Mouse (Mus musculus): ENCODE data around the gene Ndufaf8. TPM values are rescaled to one million over a fixed set of nuclear protein-coding genes. Genes with fewer than 3 reads are reported as not detected.

Ndufaf8 gene
- total and polyA plus RNA-seq, 2 experiments from 2014 or later: 16.7 to 58.1 TPM

DNA sequence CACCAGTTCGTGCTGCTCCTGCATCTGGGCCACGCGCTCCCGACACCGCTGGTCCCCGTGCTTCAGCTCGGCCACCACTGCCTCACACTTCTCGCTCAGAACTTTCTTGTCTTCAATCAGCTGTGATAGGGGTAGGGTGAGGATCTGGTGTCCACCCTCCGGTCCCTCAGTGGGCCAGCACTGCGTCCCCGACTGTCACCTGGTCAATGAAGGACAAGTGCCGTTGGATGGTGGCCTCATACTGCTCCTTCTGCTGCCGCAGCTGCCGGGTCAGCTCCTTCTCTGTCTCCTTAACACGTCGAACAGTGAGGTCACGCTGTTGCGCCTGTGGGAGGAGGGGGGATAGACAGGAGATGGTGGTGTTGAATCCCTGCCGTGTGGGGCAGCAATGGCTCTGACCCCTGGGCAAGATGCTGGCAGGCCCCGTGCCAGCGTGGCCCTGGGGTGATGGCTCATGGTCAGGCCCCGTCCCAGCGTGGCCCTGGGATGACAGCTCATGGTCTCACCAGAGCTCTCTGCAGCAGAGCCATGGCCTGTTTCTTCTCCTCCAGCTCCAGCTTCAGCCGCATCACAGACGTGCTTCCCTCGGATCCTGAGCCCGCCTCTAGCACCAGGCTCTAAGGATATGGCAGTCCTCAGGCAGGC lies 28.3 kb upstream of the Ndufaf8 start:
- no peak for TF ChIP-seq CTCF (IDR thresholded peaks at IDR 0.05; ENCODE audit: low read depth)
- Histone ChIP-seq H3K9ac (no peak overlapping the region), H3K27ac (ENCODE audit: low read depth, low read length) (no peak overlapping the region), H3K4me2 (ENCODE audit: low read depth) (no peak overlapping the region), H3K36me3 (ENCODE audit: insufficient read depth) (peaks cover 89% of the 10 kb centered on the region), H3K9me3 (ENCODE audit: low read length) (no peaks in the 10 kb centered on the region), H3K27me3 (ENCODE audit: insufficient read depth, low read length) (no peaks in the 10 kb centered on the region), H3K4me3 (ENCODE audit: low read depth, low read length) (no peak overlapping the region), H3K4me1 (ENCODE audit: insufficient read depth) (no peaks in the 10 kb centered on the region)
- 93% methylated on average over 27 of the region's 27 CpGs for WGBS
- no peak for ATAC-seq
- DNase-seq: no peak

DNA sequence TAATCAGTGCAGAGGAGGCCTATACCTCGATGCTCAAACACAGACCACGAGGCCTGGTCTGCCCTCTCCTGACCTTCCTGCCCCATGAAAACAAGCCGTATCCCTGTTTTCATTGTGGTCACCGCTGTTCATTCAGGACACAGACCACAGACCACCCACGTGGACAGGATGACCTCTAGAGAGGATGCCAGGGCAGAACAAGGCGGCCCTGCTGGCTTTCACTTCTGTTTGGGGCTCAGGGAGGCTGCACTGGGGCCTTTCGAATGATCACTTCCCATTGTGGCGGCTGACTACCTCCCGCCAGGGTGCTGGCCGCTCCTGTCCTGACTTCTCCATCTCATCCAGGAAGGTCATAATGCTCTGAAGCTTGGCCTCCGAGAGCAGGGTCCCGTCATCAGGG lies 27.7 kb upstream of the Ndufaf8 start:
- H3K4me2 ChIP-seq (ENCODE audit: low read depth): no peak overlapping the region

DNA sequence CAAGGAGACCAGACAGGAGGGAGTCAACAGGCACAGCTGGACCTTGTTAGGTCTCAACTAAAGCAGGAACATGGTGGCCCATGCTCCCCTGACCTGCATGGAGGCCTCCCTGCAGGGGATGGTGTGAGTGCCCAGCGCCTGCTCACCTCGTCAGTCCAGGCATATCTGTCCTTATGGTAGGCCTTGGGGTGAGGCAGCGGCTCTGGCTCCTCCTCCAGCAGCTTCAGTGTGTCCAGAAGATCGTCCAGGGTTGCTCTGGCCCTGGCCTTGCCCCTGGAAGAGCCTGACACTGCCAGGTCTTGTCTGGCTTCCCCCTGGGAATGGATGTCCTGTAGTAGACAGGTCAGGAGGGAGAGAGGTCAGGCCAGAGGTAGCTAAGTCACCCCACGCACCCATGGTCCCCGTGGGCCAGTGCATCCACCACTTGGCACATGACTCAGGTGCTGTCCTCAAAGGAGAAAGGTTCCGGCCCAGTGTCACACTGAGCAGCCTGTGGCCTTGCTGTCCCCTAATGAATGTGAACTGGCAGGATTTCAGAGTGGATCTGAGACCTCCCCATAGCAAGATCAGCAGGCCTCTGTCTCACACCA lies 26.9 kb upstream of the Ndufaf8 start:
- H3K36me3 ChIP-seq (ENCODE audit: insufficient read depth): peaks cover 89% of the 10 kb centered on the region
- no peak overlapping the region for H3K4me2 ChIP-seq (ENCODE audit: low read depth)
- no peak for DNase-seq
- no peaks in the 10 kb centered on the region for H3K27me3 ChIP-seq (ENCODE audit: insufficient read depth, low read length)
- no peak overlapping the region for H3K4me3 ChIP-seq (ENCODE audit: low read depth, low read length)
- 82% methylated on average over 7 of the region's 7 CpGs for WGBS
- ATAC-seq: no peak
- H3K9me3 ChIP-seq (ENCODE audit: low read length): no peaks in the 10 kb centered on the region
- H3K9ac ChIP-seq: no peak overlapping the region
- no peak for TF ChIP-seq CTCF (IDR thresholded peaks at IDR 0.05; ENCODE audit: low read depth)
- H3K4me1 ChIP-seq (ENCODE audit: insufficient read depth): no peaks in the 10 kb centered on the region
- H3K27ac ChIP-seq (ENCODE audit: low read depth, low read length): no peak overlapping the region

More for the DNA sequence above, 27.7 kb upstream of the Ndufaf8 start:
- WGBS: 66% methylated on average over 12 of the region's 12 CpGs
- no peaks in the 10 kb centered on the region for H3K9me3 ChIP-seq (ENCODE audit: low read length)
- no peak for TF ChIP-seq CTCF (IDR thresholded peaks at IDR 0.05; ENCODE audit: low read depth)
- no peak overlapping the region for H3K4me3 ChIP-seq (ENCODE audit: low read depth, low read length)
- no peak for DNase-seq
- H3K4me1 ChIP-seq (ENCODE audit: insufficient read depth): no peaks in the 10 kb centered on the region
- H3K36me3 ChIP-seq (ENCODE audit: insufficient read depth): peaks cover 89% of the 10 kb centered on the region
- no peaks in the 10 kb centered on the region for H3K27me3 ChIP-seq (ENCODE audit: insufficient read depth, low read length)
- H3K27ac ChIP-seq (ENCODE audit: low read depth, low read length): no peak overlapping the region
- ATAC-seq: no peak
- H3K9ac ChIP-seq: no peak overlapping the region

DNA sequence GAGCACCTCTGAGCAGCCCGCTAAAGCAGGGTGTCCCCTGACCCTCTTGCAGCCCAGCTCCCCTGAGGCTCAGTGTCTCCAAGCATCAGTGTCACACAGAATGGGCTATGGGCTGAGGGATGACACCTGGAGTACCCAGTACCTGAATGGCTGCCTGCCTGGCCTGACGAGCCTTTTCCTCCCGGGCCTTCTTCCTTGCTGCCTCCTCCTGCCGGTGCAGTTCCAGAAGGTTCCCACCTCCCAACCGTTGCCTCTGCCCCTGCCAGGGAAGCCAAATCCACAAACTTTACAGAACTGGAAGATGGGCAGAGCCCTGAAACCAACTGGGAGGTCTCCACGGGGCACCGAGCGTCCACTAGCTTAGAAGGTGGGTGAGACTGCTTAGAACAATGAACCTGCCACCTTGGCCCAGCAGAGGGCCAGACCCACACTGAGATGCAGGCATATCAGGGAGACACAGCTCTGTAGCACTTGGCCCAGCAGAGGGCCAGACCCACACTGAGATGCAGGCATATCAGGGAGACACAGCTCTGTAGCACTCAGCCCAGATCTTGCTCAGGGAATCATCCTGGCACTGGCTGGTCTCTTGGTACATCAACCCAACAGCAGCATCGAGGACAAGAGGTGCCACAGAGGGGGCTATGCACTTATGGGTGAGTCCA lies 25.6 kb upstream of the Ndufaf8 start:
- 92% methylated on average over 9 of the region's 9 CpGs for WGBS
- DNase-seq (no peak), ATAC-seq (peak; percentile 61)
- TF ChIP-seq CTCF (IDR thresholded peaks at IDR 0.05; ENCODE audit: low read depth): peak; percentile 42
- Histone ChIP-seq H3K9ac (no peak overlapping the region), H3K36me3 (ENCODE audit: insufficient read depth) (peaks cover 84% of the 10 kb centered on the region), H3K4me3 (ENCODE audit: low read depth, low read length) (no peak overlapping the region), H3K4me1 (ENCODE audit: insufficient read depth) (no peaks in the 10 kb centered on the region), H3K27ac (ENCODE audit: low read depth, low read length) (no peak overlapping the region), H3K27me3 (ENCODE audit: insufficient read depth, low read length) (no peaks in the 10 kb centered on the region), H3K4me2 (ENCODE audit: low read depth) (no peak overlapping the region), H3K9me3 (ENCODE audit: low read length) (no peaks in the 10 kb centered on the region)

DNA sequence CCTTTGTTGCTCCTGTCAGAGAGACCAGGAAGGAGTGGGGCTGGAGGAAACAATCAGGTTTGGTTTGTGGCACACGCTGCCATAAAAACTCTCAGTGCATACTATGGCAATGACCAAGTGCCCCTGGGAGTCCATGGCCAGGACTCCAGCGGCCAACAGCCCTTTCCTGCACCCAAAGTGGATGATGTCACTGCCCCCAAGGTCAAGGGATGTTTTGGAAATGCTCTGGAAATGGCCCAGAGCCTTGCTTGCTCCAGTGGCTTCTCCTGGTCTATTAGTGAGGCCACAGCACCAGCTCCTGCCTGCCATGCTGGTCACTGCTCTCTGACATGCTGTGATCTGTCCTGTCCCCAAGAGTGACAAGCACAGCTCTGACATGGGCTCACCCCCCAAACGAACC lies 22.5 kb upstream of the Ndufaf8 start:
- Histone ChIP-seq H3K36me3 (ENCODE audit: insufficient read depth) (peaks cover 86% of the 10 kb centered on the region), H3K9me3 (ENCODE audit: low read length) (no peaks in the 10 kb centered on the region), H3K4me1 (ENCODE audit: insufficient read depth) (no peaks in the 10 kb centered on the region), H3K9ac (no peak overlapping the region), H3K4me3 (ENCODE audit: low read depth, low read length) (no peak overlapping the region), H3K27me3 (ENCODE audit: insufficient read depth, low read length) (no peaks in the 10 kb centered on the region), H3K27ac (ENCODE audit: low read depth, low read length) (no peak overlapping the region), H3K4me2 (ENCODE audit: low read depth) (no peak overlapping the region)
- DNase-seq (no peak), ATAC-seq (no peak)
- TF ChIP-seq CTCF (IDR thresholded peaks at IDR 0.05; ENCODE audit: low read depth): no peak
- 88% methylated on average over 3 of the region's 3 CpGs for WGBS

DNA sequence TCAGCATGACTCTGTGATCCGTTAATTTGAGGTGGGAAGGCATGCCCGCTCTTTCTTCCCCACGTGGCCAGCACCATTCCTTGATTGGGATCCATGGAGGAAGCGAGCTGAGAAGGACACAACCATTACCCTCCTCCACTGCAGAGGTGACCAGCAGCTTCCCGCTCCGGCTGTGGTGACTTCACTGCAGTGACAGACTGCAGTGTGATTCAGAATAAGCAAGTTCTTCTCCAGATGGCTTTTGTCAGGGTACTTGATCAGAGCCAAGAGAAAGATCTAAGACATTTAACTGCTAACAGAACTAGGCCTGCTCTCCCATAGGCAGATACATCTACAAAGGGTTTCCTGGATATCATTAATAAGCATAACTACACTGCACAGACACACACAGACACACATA lies 18.4 kb upstream of the Ndufaf8 start:
- Histone ChIP-seq H3K4me3 (ENCODE audit: low read depth, low read length) (no peak overlapping the region), H3K4me2 (ENCODE audit: low read depth) (no peak overlapping the region), H3K36me3 (ENCODE audit: insufficient read depth) (peaks cover 71% of the 10 kb centered on the region), H3K4me1 (ENCODE audit: insufficient read depth) (peaks cover 2% of the 10 kb centered on the region; the same call in 1 of the 2 replicates), H3K9ac (no peak overlapping the region), H3K27ac (ENCODE audit: low read depth, low read length) (no peak overlapping the region), H3K9me3 (ENCODE audit: low read length) (no peaks in the 10 kb centered on the region), H3K27me3 (ENCODE audit: insufficient read depth, low read length) (no peaks in the 10 kb centered on the region)
- 86% methylated on average over 6 of the region's 6 CpGs for WGBS
- no peak for TF ChIP-seq CTCF (IDR thresholded peaks at IDR 0.05; ENCODE audit: low read depth)
- peak; percentile 32; the same call in 1 of the 2 replicates for ATAC-seq
- DNase-seq: no peak
